Mouse (Mus musculus) heart, embryonic 14.5 days (tissue): ENCODE measurements around the gene Sall2. TPM values are rescaled to one million over a fixed set of nuclear protein-coding genes. Genes with fewer than 3 reads are reported as not detected.

Source experiments
- ATAC-seq: fragments of 200-750 bp; cut with Nextera tagmentation; 2 replicates; pipeline ENCODE4 v1.8.0; 2017; ENCODE audit warnings: low read depth, moderate TSS enrichment; ENCODE audit not compliant: insufficient number of reproducible peaks, insufficient read depth, low FRiP score
- H3K27ac ChIP-seq, 2 experiments: fragments of 200-500 bp in 1 of 2; fragments of 300-500 bp in 1 of 2; sonication (generic) in 1 of 2; replicated peaks in 1 of 2; 2 replicates each; pipeline ENCODE4 v1.5.1; 2012 to 2014; ENCODE audit warnings: low read depth in 2 of 2, low read length in 2 of 2, control low read depth in 1 of 2, mild to moderate bottlenecking in 1 of 2, mixed read lengths in 1 of 2; ENCODE audit not compliant: control insufficient read depth in 1 of 2, insufficient read depth in 1 of 2
- H3K27me3 ChIP-seq: fragments of 300-500 bp; sonication (generic); 2 replicates; pipeline ENCODE4 v1.6.1; 2014; ENCODE audit warnings: mild to moderate bottlenecking, low read length, control low read depth; ENCODE audit not compliant: control insufficient read depth, insufficient read depth
- H3K36me3 ChIP-seq: fragments of 300-500 bp; sonication (generic); 2 replicates; pipeline ENCODE4 v1.6.1; 2014; ENCODE audit warnings: mild to moderate bottlenecking, control low read depth, low read length, mixed read lengths; ENCODE audit not compliant: control insufficient read depth, insufficient read depth
- H3K4me1 ChIP-seq, 2 experiments: fragments of 200-500 bp in 1 of 2; fragments of 300-500 bp in 1 of 2; sonication (generic) in 1 of 2; 2 replicates each; pipeline ENCODE4 v1.6.1; 2012 to 2014; ENCODE audit warnings: low read length in 2 of 2, control low read depth in 1 of 2, mixed read lengths in 1 of 2; ENCODE audit not compliant: control insufficient read depth in 2 of 2, insufficient read depth in 2 of 2
- H3K4me2 ChIP-seq: fragments of 300-500 bp; sonication (generic); 2 replicates; pipeline ENCODE4 v1.6.1; 2014; ENCODE audit warnings: mild to moderate bottlenecking, low read length
- H3K4me3 ChIP-seq, 2 experiments: fragments of 200-500 bp in 1 of 2; fragments of 300-500 bp in 1 of 2; sonication (generic) in 1 of 2; 2 replicates each; pipeline ENCODE4 v1.5.1; 2012 to 2014; ENCODE audit warnings: low read length in 2 of 2, mild to moderate bottlenecking in 2 of 2, control low read depth in 1 of 2, low read depth in 1 of 2, moderate library complexity in 1 of 2; ENCODE audit not compliant: control insufficient read depth in 1 of 2, insufficient read depth in 1 of 2
- H3K9ac ChIP-seq: fragments of 300-500 bp; sonication (generic); 2 replicates; pipeline ENCODE4 v1.6.1; 2014; ENCODE audit warnings: mild to moderate bottlenecking, low read length
- H3K9me3 ChIP-seq: fragments of 300-500 bp; sonication (generic); 2 replicates; pipeline ENCODE4 v1.6.1; 2016; ENCODE audit warnings: low read length, control low read depth; ENCODE audit not compliant: control insufficient read depth
- WGBS: fragments of 180-500 bp; shearing (Covaris S2); extraction: QIAGEN DNeasy Blood & Tissue Kit; methylation state at CpG from one replicate; pipeline ENCODE4 v1.1.7; 2014; 5-methylcytosine and 5-hydroxymethylcytosine counted together
- polyA plus RNA-seq: library from polyadenylated mRNA; unstranded; fragments of >200 nt; fragmentation: Nextera tagmentation; extraction: Ambion mirVana; gene quantifications from 2 replicates; pipeline ENCODE4 v1.2.1, GENCODE M21; 2014

The Sall2 gene
- polyA plus RNA-seq, 1 experiment from 2014 or later: 6.0 TPM

DNA sequence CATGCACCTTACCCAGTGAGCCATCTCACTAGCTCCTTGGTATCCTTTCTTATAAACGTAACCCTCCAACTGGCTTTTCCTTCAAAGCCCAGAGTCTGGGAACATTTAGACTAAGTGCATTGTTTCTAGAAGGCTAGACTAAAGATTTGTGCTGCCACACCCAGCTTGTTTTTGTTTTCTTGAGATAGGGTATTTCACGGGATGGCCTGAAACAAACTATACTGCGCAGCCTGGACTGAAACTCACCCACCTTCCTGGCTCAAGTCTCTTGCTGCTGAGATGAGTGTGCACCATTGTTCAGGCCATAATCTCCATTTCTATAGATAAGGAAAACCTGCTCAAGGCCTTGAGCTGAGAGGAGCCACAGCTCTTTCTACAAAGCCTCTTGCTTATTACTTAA is 44.4 kb downstream of the Sall2 start:
- H3K4me2 ChIP-seq: no peak overlapping the region
- H3K9me3 ChIP-seq: no peaks in the 10 kb centered on the region
- no peak overlapping the region for H3K9ac ChIP-seq
- H3K4me1 ChIP-seq: peaks cover 0 to 7% of the 10 kb centered on the region in 2 experiments; a peak in 1 of 4 replicates
- ATAC-seq: no peak
- no peaks in the 10 kb centered on the region for H3K27me3 ChIP-seq
- 80% methylated on average over 3 of the region's 3 CpGs for WGBS
- H3K27ac ChIP-seq: no peak overlapping the region
- peaks cover 37% of the 10 kb centered on the region for H3K36me3 ChIP-seq
- H3K4me3 ChIP-seq: no peak overlapping the region

DNA sequence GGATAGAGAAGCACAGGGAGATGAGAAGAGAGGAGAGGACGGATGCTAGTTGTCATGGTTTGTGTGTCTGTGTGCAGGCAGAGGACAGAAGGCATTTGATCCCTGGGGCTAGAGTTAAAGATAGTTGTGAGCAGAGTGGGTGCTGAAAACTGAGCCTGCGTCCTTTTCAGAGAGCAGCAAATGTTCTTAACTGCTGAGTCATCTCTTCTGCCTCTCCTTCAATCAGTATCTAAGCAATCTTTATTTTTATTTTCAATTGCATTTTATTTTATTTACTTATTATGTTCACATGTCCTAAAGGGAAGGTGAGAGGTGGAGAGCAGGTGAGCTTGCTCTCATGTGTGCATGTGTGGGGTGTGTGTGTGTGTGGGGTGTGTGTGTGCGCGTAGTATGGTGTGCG is 44.9 kb downstream of the Sall2 start:
- Histone ChIP-seq H3K9me3 (no peaks in the 10 kb centered on the region), H3K9ac (no peak overlapping the region), H3K27me3 (no peaks in the 10 kb centered on the region), H3K4me1 (peaks cover 0 to 7% of the 10 kb centered on the region in 2 experiments; a peak in 1 of 4 replicates), H3K27ac (no peak overlapping the region), H3K4me3 (no peak overlapping the region), H3K36me3 (peaks cover 33% of the 10 kb centered on the region), H3K4me2 (no peak overlapping the region)
- ATAC-seq: no peak
- WGBS: 93% methylated on average over 5 of the region's 5 CpGs

DNA sequence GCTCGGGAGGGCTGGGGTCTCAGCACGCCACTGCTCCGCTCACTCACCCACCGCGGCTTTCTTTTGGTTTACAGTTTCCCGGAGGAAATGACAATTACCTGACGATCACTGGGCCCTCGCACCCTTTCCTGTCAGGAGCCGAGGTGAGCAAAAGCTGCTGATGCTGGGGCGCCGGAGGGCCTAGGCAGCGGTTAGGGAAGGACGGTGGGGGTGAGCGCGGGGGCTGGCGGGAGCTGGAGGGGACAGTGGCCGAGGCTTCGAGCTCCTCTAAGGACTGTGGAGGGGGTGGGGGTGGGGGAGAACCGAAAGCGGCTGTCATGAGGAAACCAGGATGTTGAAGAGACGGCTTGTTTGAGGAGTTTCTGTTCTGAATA is 48.8 kb downstream of the Sall2 start:
- Histone ChIP-seq H3K4me2 (peak overlapping the region; percentile 71), H3K36me3 (peaks cover 6% of the 10 kb centered on the region), H3K27me3 (no peaks in the 10 kb centered on the region), H3K4me3 (peak overlapping the region; percentile 76 to 80), H3K9ac (peak overlapping the region; percentile 86), H3K27ac (peak overlapping the region; percentile 52 to 78), H3K9me3 (no peaks in the 10 kb centered on the region), H3K4me1 (peaks cover 0 to 7% of the 10 kb centered on the region in 2 experiments; a peak in 1 of 4 replicates)
- ATAC-seq: no peak
- WGBS: 2% methylated on average over 21 of the region's 21 CpGs

DNA sequence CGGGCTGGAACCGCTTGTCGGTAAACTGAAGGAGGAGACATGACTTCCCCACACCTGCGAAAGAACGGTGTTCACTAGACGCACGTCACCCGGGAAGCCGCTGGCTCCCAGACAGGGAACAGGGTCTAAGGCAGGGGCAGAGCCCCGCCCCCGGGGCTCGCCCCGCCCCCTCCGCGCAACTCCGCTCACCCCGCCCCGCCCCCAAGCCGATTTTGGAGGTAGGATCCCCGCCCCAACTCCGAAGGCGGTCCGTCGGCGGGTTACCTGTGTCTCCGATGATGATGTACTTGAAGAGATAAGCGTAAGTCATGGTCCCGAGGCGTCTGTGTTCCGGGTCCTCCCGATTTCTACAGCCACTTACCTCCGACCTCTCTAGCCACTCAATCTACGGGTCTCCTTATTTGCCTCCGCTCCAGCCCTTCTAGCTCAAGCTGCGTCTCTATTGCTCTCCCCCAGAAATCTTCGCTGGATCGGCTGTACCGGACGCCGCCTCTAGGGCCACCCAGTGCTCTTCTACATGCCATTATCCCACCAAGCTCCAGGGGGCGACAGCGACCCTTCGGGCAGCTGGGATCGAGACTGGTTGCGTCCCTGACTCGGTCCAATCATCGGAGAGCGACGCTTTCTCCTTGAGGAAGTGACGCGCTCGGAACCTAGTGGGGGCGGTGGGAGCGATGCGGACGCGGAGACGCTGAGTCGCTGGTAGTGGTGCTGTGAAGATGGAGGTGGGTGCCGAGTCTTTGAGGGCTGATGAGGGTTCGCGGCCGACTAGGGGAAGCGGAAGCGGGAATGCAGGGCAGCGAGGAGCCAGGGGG is 49.4 kb downstream of the Sall2 start, which contains the start of the genes Tox4 and Rab2b:
Tox4 (plus strand) TSS at position 215 of the 815 bp plus-strand sequence.
Rab2b (minus strand) TSS at position 614 of the 815 bp plus-strand sequence.
- peak within 1 kb of the TSS; percentile 66 to 78 for H3K27ac ChIP-seq
- peak within 1 kb of the TSS; percentile 76 to 80 for H3K4me3 ChIP-seq
- peaks cover 12% of the 10 kb centered on the region for H3K36me3 ChIP-seq
- H3K4me1 ChIP-seq: peaks cover 0 to 7% of the 10 kb centered on the region in 2 experiments; a peak in 1 of 4 replicates
- H3K9me3 ChIP-seq: no peaks in the 10 kb centered on the region
- no peaks in the 10 kb centered on the region for H3K27me3 ChIP-seq
- peak within 1 kb of the TSS; percentile 86 for H3K9ac ChIP-seq
- peak within 1 kb of the TSS; percentile 71 for H3K4me2 ChIP-seq
- 1% methylated on average over 66 of the region's 66 CpGs for WGBS
- ATAC-seq: peak; percentile 98

DNA sequence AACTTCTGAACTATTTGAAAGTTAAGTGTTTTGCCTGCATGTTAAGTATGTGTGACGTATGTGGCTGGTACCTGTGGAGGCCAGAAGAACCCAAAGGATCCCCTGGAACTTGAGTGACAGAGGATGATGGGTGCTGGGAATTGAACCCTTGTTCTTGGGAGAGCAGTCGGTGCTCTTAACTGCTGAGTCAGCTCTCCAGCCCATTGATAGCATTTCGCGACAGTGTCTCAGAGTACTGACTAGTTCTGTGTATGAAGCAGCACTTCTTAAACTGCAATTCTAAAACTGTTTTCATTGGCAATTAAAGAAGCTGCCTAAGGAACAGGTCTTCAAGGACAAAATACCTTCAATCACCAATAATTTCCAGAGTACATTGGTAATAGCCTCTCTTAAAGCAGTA is 51.4 kb downstream of the Sall2 start:
- Histone ChIP-seq H3K4me3 (no peak overlapping the region), H3K4me1 (peaks cover 0 to 7% of the 10 kb centered on the region in 2 experiments; a peak in 1 of 4 replicates), H3K27me3 (no peaks in the 10 kb centered on the region), H3K27ac (no peak overlapping the region), H3K36me3 (peaks cover 28% of the 10 kb centered on the region), H3K9ac (no peak overlapping the region), H3K9me3 (no peaks in the 10 kb centered on the region), H3K4me2 (no peak overlapping the region)
- WGBS: 83% methylated on average over 4 of the region's 4 CpGs
- ATAC-seq: no peak

DNA sequence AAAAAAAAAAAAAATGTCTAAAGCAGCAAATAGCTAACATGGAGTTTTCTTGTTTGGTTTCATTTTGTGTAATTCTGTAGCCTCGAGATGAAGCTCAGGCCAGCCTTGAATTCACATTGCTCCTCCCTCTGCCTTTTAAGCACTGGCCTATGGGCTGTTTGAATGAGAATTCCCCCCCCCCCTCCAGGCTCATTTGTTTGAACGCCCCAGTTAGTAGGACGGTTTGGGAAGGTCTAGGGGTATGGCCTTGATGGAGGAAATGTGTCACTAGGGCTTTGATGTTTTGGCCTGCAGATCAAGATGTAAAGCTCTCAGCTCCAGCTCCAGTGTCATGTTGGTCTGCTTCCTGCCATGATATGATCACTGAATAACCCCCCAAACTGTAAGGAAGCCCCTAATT is 55.8 kb downstream of the Sall2 start:
- 55% methylated on average over 3 of the region's 3 CpGs for WGBS
- Histone ChIP-seq H3K4me1 (no peaks in the 10 kb centered on the region), H3K4me2 (no peak overlapping the region), H3K9ac (no peak overlapping the region), H3K27ac (no peak overlapping the region), H3K36me3 (peaks cover 38% of the 10 kb centered on the region), H3K9me3 (no peaks in the 10 kb centered on the region), H3K27me3 (no peaks in the 10 kb centered on the region), H3K4me3 (no peak overlapping the region)
- no peak for ATAC-seq
